Mouse (Mus musculus) G1E (cell line): ENCODE measurements at regions not wholly inside any gene's neighbourhood (a gene's known extent, or its start where the extent isn't known, plus 50 kb on each side); places are given as distances from the start of the nearest gene placed in this dataset.

Experiments used
- CTCF ChIP-seq: IDR thresholded peaks from 2 replicates; pipeline ENCODE4 v1.5.1; 2012; ENCODE audit warnings: low read depth, low read length, inconsistent platforms, mixed read lengths
- GATA1 ChIP-seq: IDR thresholded peaks from 2 replicates; pipeline ENCODE4 v1.6.1; 2012; ENCODE audit warnings: borderline replicate concordance, low read length, inconsistent platforms, mixed read lengths
- POLR2AphosphoS5 ChIP-seq: IDR thresholded peaks from 2 replicates; pipeline ENCODE4 v1.6.1; 2012; ENCODE audit warnings: low read depth, low read length, inconsistent platforms; ENCODE audit not compliant: insufficient replicate concordance

GRCm38 (mm10) chr7:72503756-72504155, 197.3 kb upstream of the Mctp2 start:
- TF ChIP-seq CTCF (no peak), GATA1 (no peak), POLR2AphosphoS5 (no peak)
